Mouse (Mus musculus): ENCODE data around the gene Palm2.

GRCm38 (mm10) chr4:57687583-57687982 is 253.5 kb downstream of the Palm2 start:
- TF ChIP-seq TCF12 (IDR thresholded peaks at IDR 0.05; ENCODE audit: insufficient read depth, poor library complexity, severe bottlenecking): no peak
- no peak for TF ChIP-seq POLR2A (IDR thresholded peaks at IDR 0.05; ENCODE audit: insufficient read length, low read depth)
- TF ChIP-seq USF1 (IDR thresholded peaks at IDR 0.05; ENCODE audit: low read depth): no peak
- TF ChIP-seq MYOG (IDR thresholded peaks at IDR 0.05; ENCODE audit: control insufficient read depth in 1 of 3, insufficient read depth in 1 of 3, insufficient read length in 2 of 3, low read depth in 2 of 3): no peak
- TF ChIP-seq POLR2AphosphoS2 (IDR thresholded peaks at IDR 0.05; ENCODE audit: insufficient read length, low read depth): no peak
- TF ChIP-seq CEBPB (IDR thresholded peaks at IDR 0.05; ENCODE audit: insufficient read depth, poor library complexity, severe bottlenecking): no peak
- no peak for TF ChIP-seq TCF3 (IDR thresholded peaks at IDR 0.05; ENCODE audit: insufficient read length, low read depth)

All from myocyte (in vitro differentiated cells).